Mouse (Mus musculus) heart, embryonic 14.5 days (tissue): ENCODE measurements around the gene Nrip1. TPM values are rescaled to one million over a fixed set of nuclear protein-coding genes. Genes with fewer than 3 reads are reported as not detected.
"Not testable (repeated sequence)": the region's sequence is repeated elsewhere in the genome, so short reads cannot be mapped to it uniquely, and the experiment has no call there.

ENCODE experiments used
- ATAC-seq: fragments of 200-750 bp; cut with Nextera tagmentation; 2 replicates; pipeline ENCODE4 v1.8.0; 2017; ENCODE audit warnings: low read depth, moderate TSS enrichment; ENCODE audit not compliant: insufficient number of reproducible peaks, insufficient read depth, low FRiP score
- H3K27ac ChIP-seq, 2 experiments: fragments of 200-500 bp in 1 of 2; fragments of 300-500 bp in 1 of 2; sonication (generic) in 1 of 2; replicated peaks in 1 of 2; 2 replicates each; pipeline ENCODE4 v1.5.1; 2012 to 2014; ENCODE audit warnings: low read depth in 2 of 2, low read length in 2 of 2, control low read depth in 1 of 2, mild to moderate bottlenecking in 1 of 2, mixed read lengths in 1 of 2; ENCODE audit not compliant: control insufficient read depth in 1 of 2, insufficient read depth in 1 of 2
- H3K27me3 ChIP-seq: fragments of 300-500 bp; sonication (generic); 2 replicates; pipeline ENCODE4 v1.6.1; 2014; ENCODE audit warnings: mild to moderate bottlenecking, low read length, control low read depth; ENCODE audit not compliant: control insufficient read depth, insufficient read depth
- H3K36me3 ChIP-seq: fragments of 300-500 bp; sonication (generic); 2 replicates; pipeline ENCODE4 v1.6.1; 2014; ENCODE audit warnings: mild to moderate bottlenecking, control low read depth, low read length, mixed read lengths; ENCODE audit not compliant: control insufficient read depth, insufficient read depth
- H3K4me1 ChIP-seq, 2 experiments: fragments of 200-500 bp in 1 of 2; fragments of 300-500 bp in 1 of 2; sonication (generic) in 1 of 2; 2 replicates each; pipeline ENCODE4 v1.6.1; 2012 to 2014; ENCODE audit warnings: low read length in 2 of 2, control low read depth in 1 of 2, mixed read lengths in 1 of 2; ENCODE audit not compliant: control insufficient read depth in 2 of 2, insufficient read depth in 2 of 2
- H3K4me2 ChIP-seq: fragments of 300-500 bp; sonication (generic); 2 replicates; pipeline ENCODE4 v1.6.1; 2014; ENCODE audit warnings: mild to moderate bottlenecking, low read length
- H3K4me3 ChIP-seq, 2 experiments: fragments of 200-500 bp in 1 of 2; fragments of 300-500 bp in 1 of 2; sonication (generic) in 1 of 2; 2 replicates each; pipeline ENCODE4 v1.5.1; 2012 to 2014; ENCODE audit warnings: low read length in 2 of 2, mild to moderate bottlenecking in 2 of 2, control low read depth in 1 of 2, low read depth in 1 of 2, moderate library complexity in 1 of 2; ENCODE audit not compliant: control insufficient read depth in 1 of 2, insufficient read depth in 1 of 2
- H3K9ac ChIP-seq: fragments of 300-500 bp; sonication (generic); 2 replicates; pipeline ENCODE4 v1.6.1; 2014; ENCODE audit warnings: mild to moderate bottlenecking, low read length
- H3K9me3 ChIP-seq: fragments of 300-500 bp; sonication (generic); 2 replicates; pipeline ENCODE4 v1.6.1; 2016; ENCODE audit warnings: low read length, control low read depth; ENCODE audit not compliant: control insufficient read depth
- WGBS: fragments of 180-500 bp; shearing (Covaris S2); extraction: QIAGEN DNeasy Blood & Tissue Kit; methylation state at CpG from one replicate; pipeline ENCODE4 v1.1.7; 2014; 5-methylcytosine and 5-hydroxymethylcytosine counted together
- polyA plus RNA-seq: library from polyadenylated mRNA; unstranded; fragments of >200 nt; fragmentation: Nextera tagmentation; extraction: Ambion mirVana; gene quantifications from 2 replicates; pipeline ENCODE4 v1.2.1, GENCODE M21; 2014

Gene Nrip1
- polyA plus RNA-seq, 1 experiment from 2014 or later, result 20.8 TPM

- peaks cover 4 to 12% of the 10 kb centered on the region in 2 experiments for H3K4me1 ChIP-seq
- H3K9me3 ChIP-seq, result no peaks in the 10 kb centered on the region
- no peak overlapping the region for H3K4me2 ChIP-seq
- ATAC-seq, result no peak
- 22% methylated on average over 1 of the region's 1 CpGs for WGBS
- no peaks in the 10 kb centered on the region for H3K36me3 ChIP-seq
- no peak overlapping the region for H3K27ac ChIP-seq
- H3K27me3 ChIP-seq, result no peaks in the 10 kb centered on the region
- no peak overlapping the region for H3K9ac ChIP-seq
- no peak overlapping the region for H3K4me3 ChIP-seq
Measured at GRCm38 (mm10) chr16:76409355-76409722, 35.7 kb upstream of the Nrip1 start.

GRCm38 (mm10) chr16:76408696-76409354, 35.2 kb upstream of the Nrip1 start:
- Histone ChIP-seq H3K36me3 (no peaks in the 10 kb centered on the region), H3K27ac (no peak overlapping the region), H3K9ac (no peak overlapping the region), H3K9me3 (no peaks in the 10 kb centered on the region), H3K27me3 (no peaks in the 10 kb centered on the region), H3K4me1 (peaks cover 4 to 12% of the 10 kb centered on the region in 2 experiments), H3K4me3 (no peak overlapping the region), H3K4me2 (no peak overlapping the region)
- WGBS, result 68% methylated on average over 4 of the region's 4 CpGs
- no peak for ATAC-seq

GRCm38 (mm10) chr16:76408241-76408640, 34.6 kb upstream of the Nrip1 start:
- no peak overlapping the region for H3K27ac ChIP-seq
- no peaks in the 10 kb centered on the region for H3K27me3 ChIP-seq
- H3K4me1 ChIP-seq, result peaks cover 4 to 12% of the 10 kb centered on the region in 2 experiments
- H3K4me2 ChIP-seq, result no peak overlapping the region
- no peak overlapping the region for H3K9ac ChIP-seq
- H3K4me3 ChIP-seq, result no peak overlapping the region
- ATAC-seq, result no peak
- WGBS, result 76% methylated on average over 8 of the region's 8 CpGs
- no peaks in the 10 kb centered on the region for H3K36me3 ChIP-seq
- H3K9me3 ChIP-seq, result no peaks in the 10 kb centered on the region

- Histone ChIP-seq H3K4me1 (peaks cover 4 to 12% of the 10 kb centered on the region in 2 experiments), H3K9ac (no peak overlapping the region), H3K27me3 (no peaks in the 10 kb centered on the region), H3K9me3 (no peaks in the 10 kb centered on the region), H3K27ac (peak overlapping the region in 1 of 2 experiments; percentile 21; a peak in 1 of 4 replicates), H3K36me3 (no peaks in the 10 kb centered on the region), H3K4me3 (no peak overlapping the region), H3K4me2 (peak overlapping the region; percentile 19)
- 53% methylated on average over 13 of the region's 13 CpGs for WGBS
- 0 out of 2 replicates have a peak, but pooled peaks have one; percentile 50 for ATAC-seq
Measured at GRCm38 (mm10) chr16:76407321-76407920, 33.8 kb upstream of the Nrip1 start.

- peak overlapping the region; percentile 21 to 44; a peak in 3 of 4 replicates for H3K27ac ChIP-seq
Measured at GRCm38 (mm10) chr16:76406897-76407296, 33.3 kb upstream of the Nrip1 start.

GRCm38 (mm10) chr16:76406319-76406718, 32.7 kb upstream of the Nrip1 start:
- Histone ChIP-seq H3K9ac (no peak overlapping the region), H3K9me3 (no peaks in the 10 kb centered on the region), H3K4me1 (peaks cover 4 to 12% of the 10 kb centered on the region in 2 experiments), H3K4me2 (no peak overlapping the region), H3K27ac (no peak overlapping the region), H3K27me3 (no peaks in the 10 kb centered on the region), H3K4me3 (no peak overlapping the region), H3K36me3 (no peaks in the 10 kb centered on the region)
- 53% methylated on average over 7 of the region's 7 CpGs for WGBS
- no peak for ATAC-seq

More at GRCm38 (mm10) chr16:76406897-76407296, 33.3 kb upstream of the Nrip1 start:
- H3K9ac ChIP-seq, result no peak overlapping the region
- H3K4me1 ChIP-seq, result peaks cover 4 to 12% of the 10 kb centered on the region in 2 experiments
- WGBS, result 39% methylated on average over 7 of the region's 7 CpGs
- no peak overlapping the region for H3K4me3 ChIP-seq
- H3K27me3 ChIP-seq, result no peaks in the 10 kb centered on the region
- ATAC-seq, result no peak
- no peaks in the 10 kb centered on the region for H3K9me3 ChIP-seq
- no peaks in the 10 kb centered on the region for H3K36me3 ChIP-seq
- peak overlapping the region; percentile 19 for H3K4me2 ChIP-seq

GRCm38 (mm10) chr16:76403305-76403704, 29.7 kb upstream of the Nrip1 start:
- not testable (repeated sequence) for ATAC-seq, H3K4me1 ChIP-seq, H3K4me3 ChIP-seq, H3K27ac ChIP-seq, H3K9ac ChIP-seq, H3K9me3 ChIP-seq, H3K27me3 ChIP-seq, H3K36me3 ChIP-seq, H3K4me2 ChIP-seq
- WGBS, result 84% methylated on average over 24 of the region's 24 CpGs
